Mouse (Mus musculus) liver, adult 2 months (tissue): ENCODE data around the gene Khdc1a. TPM values are rescaled to one million over a fixed set of nuclear protein-coding genes. Genes with fewer than 3 reads are reported as not detected.

Experiments
- DNase-seq: peaks from one replicate; pipeline ENCODE4 v3.0.0-alpha.2; 2011; ENCODE audit warnings: low read depth, low spot score; ENCODE audit errors: extremely low read depth
- H3K27ac ChIP-seq: fragments of 200-500 bp; replicated peaks from 2 replicates; pipeline ENCODE4 v1.5.1; 2012; ENCODE audit warnings: low read depth, mild to moderate bottlenecking, control low read depth, inconsistent platforms, low read length; ENCODE audit not compliant: insufficient read depth
- H3K27me3 ChIP-seq: fragments of 200-500 bp; 2 replicates; pipeline ENCODE4 v1.6.1; 2012; ENCODE audit warnings: mild to moderate bottlenecking, moderate library complexity, low read length, inconsistent platforms; ENCODE audit not compliant: control insufficient read depth, insufficient read depth
- H3K36me3 ChIP-seq: fragments of 200-500 bp; 2 replicates; pipeline ENCODE4 v1.6.1; 2012; ENCODE audit warnings: low read length, inconsistent platforms; ENCODE audit not compliant: control insufficient read depth, insufficient read depth
- H3K4me1 ChIP-seq: fragments of 200-500 bp; 2 replicates; pipeline ENCODE4 v1.6.1; 2011; ENCODE audit warnings: low read length; ENCODE audit not compliant: control insufficient read depth, insufficient read depth
- H3K4me3 ChIP-seq: fragments of 200-500 bp; 2 replicates; pipeline ENCODE4 v1.5.1; 2011; ENCODE audit warnings: low read depth, mild to moderate bottlenecking, control low read depth, low read length, moderate library complexity; ENCODE audit not compliant: insufficient read depth
- H3K79me2 ChIP-seq: fragments of 200-500 bp; 2 replicates; pipeline ENCODE4 v1.6.1; 2012; ENCODE audit warnings: inconsistent platforms, mild to moderate bottlenecking, low read length, moderate library complexity; ENCODE audit not compliant: control insufficient read depth, insufficient read depth
- H3K9ac ChIP-seq: fragments of 200-500 bp; 2 replicates; pipeline ENCODE4 v1.6.1; 2012; ENCODE audit warnings: low read depth, mild to moderate bottlenecking, control low read depth, inconsistent platforms, low read length
- CTCF ChIP-seq: fragments of 200-500 bp; IDR thresholded peaks from 2 replicates; pipeline ENCODE4 v1.5.1; 2011; ENCODE audit warnings: low read depth, low read length, control low read depth
- POLR2A ChIP-seq: fragments of 200-500 bp; IDR thresholded peaks from 2 replicates; pipeline ENCODE4 v1.6.1; 2011; ENCODE audit warnings: low read length, control low read depth; ENCODE audit not compliant: insufficient read depth; ENCODE audit errors: extremely low read depth
- WGBS: fragments of 180-500 bp; shearing (Covaris S2); methylation state at CpG from one replicate; pipeline ENCODE4 v1.1.7; 2018; 5-methylcytosine and 5-hydroxymethylcytosine counted together
- polyA plus RNA-seq: library from polyadenylated mRNA; depleted of rRNA; stranded (reverse); fragments of >200 nt; gene quantifications from 2 replicates; pipeline ENCODE4 v1.2.3, GENCODE M21; 2012; rRNA removed
- total RNA-seq: library from RNA; depleted of rRNA; stranded (reverse); fragments of >200 nt; gene quantifications from 2 replicates; pipeline ENCODE4 v1.2.3, GENCODE M21; 2014; rRNA removed

Khdc1a gene
- not detected in 2 replicates for total RNA-seq
- not detected in 2 replicates for polyA plus RNA-seq

DNA sequence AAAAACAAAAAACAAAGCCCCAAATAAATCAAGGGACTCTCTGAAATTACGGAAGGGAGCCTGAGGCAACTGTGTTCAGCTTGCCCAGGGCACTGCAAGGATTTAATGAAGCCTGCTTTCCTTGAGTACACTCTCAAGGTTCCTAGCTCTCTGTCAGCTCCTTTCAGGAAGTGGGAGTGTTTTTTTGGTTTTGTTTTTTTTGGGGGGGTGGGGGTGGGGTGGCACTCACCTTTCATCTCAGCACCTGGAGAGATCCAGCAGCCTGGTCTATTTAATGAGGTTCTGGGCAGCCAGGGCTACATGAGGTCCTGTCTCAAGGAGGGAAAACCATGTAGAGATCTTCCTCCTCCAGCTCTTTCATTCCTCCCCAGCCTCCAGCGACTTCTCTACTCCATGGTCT lies at the start of gene Khdc1a:
TSS of gene Khdc1a (plus strand) at position 301 of the 400 bp plus-strand sequence.
- H3K27ac ChIP-seq = no peak within 1 kb of the TSS
- 84% methylated on average over 2 of the region's 2 CpGs for WGBS

DNA sequence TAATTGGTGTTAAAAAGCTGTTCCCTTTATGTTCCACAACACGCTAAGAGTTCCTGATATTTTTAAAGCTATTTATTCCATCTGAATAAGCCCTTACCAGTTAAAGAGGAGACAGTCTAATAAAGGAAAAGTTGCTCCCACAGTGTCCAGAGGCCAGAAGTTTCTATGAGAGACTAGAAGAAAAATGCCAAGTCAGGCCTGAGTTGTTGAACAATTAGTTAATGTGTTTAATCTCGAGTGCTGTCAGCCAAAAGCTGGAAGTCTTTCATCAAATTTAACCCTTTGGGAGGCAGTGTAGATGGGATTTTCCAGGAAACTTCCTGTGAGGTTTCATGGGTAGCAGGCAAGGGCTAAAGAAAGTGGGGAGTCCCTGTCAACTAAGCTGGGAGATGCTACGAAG lies 49.6 kb upstream of the Khdc1a start:
- Histone ChIP-seq H3K4me3 (peak overlapping the region; percentile 52; the same call in 1 of the 2 replicates), H3K4me1 (peaks cover 9% of the 10 kb centered on the region; the same call in 1 of the 2 replicates), H3K27ac (peak overlapping the region; percentile 23; the same call in 1 of the 2 replicates), H3K27me3 (no peaks in the 10 kb centered on the region), H3K79me2 (no peaks in the 10 kb centered on the region), H3K36me3 (no peaks in the 10 kb centered on the region), H3K9ac (no peak overlapping the region)
- peak; percentile 66 for DNase-seq
- WGBS = 50% methylated on average over 3 of the region's 3 CpGs
- no peak for TF ChIP-seq POLR2A

More for the DNA sequence above, at the start of gene Khdc1a:
- H3K79me2 ChIP-seq = no peaks in the 10 kb centered on the region
- no peak within 1 kb of the TSS for H3K4me3 ChIP-seq
- H3K27me3 ChIP-seq = no peaks in the 10 kb centered on the region
- no peaks in the 10 kb centered on the region for H3K36me3 ChIP-seq
- H3K9ac ChIP-seq = no peak within 1 kb of the TSS
- no peak for DNase-seq
- TF ChIP-seq CTCF (no peak), POLR2A (no peak)
- H3K4me1 ChIP-seq = no peaks in the 10 kb centered on the region

DNA sequence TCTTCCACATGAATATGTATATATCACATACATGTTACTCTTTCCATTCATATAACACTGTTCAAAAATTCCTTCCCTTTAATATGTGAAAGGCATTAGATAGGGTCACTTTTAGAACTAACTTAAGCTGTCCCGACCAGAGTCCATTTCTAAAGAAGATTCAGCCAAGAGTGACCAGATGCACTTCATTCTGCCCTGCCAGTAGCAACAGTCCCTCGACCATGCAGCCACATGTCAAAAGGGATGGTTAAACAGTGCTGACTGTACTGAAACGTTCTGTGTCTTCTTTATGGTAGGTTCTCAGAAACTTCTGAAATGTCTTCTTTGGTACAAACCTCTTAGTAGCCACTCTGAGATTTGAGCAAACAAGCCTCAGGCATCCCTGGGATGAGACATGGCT lies 47.8 kb upstream of the Khdc1a start:
- H3K27me3 ChIP-seq = no peaks in the 10 kb centered on the region
- no peak overlapping the region for H3K9ac ChIP-seq
- WGBS = 69% methylated on average over 3 of the region's 3 CpGs
- H3K36me3 ChIP-seq = no peaks in the 10 kb centered on the region
- no peaks in the 10 kb centered on the region for H3K79me2 ChIP-seq
- H3K4me1 ChIP-seq = peaks cover 20% of the 10 kb centered on the region
- no peak overlapping the region for H3K4me3 ChIP-seq
- TF ChIP-seq CTCF = no peak
- TF ChIP-seq POLR2A = no peak
- no peak overlapping the region for H3K27ac ChIP-seq
- no peak for DNase-seq

DNA sequence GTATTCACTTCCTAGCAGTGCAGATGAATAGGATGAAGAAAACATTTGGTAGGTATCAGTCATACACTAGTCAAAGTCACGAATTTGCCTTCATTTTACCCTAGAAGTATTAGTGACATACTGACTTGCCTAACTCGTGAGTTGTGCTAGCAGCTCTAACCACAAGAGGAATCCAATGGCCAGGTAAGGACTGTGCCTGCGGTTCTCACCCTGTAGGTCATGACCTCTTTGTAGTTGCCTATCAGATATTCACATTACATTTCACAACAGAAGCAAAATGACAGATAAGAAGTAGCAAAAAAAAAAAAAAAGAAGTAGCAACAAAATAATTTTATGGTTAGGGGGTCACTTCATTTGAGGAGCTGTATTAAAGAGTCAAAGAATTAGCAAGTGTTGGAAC lies 45.3 kb upstream of the Khdc1a start:
- H3K4me1 ChIP-seq = peaks cover 20% of the 10 kb centered on the region
- no peaks in the 10 kb centered on the region for H3K79me2 ChIP-seq
- WGBS = 19% methylated on average over 3 of the region's 3 CpGs
- H3K27me3 ChIP-seq = no peaks in the 10 kb centered on the region
- no peaks in the 10 kb centered on the region for H3K36me3 ChIP-seq
- peak overlapping the region; percentile 19; the same call in 1 of the 2 replicates for H3K9ac ChIP-seq
- no peak overlapping the region for H3K4me3 ChIP-seq
- H3K27ac ChIP-seq = peak overlapping the region; percentile 96
- TF ChIP-seq POLR2A (no peak), CTCF (peak; percentile 18; the same call in 1 of the 2 replicates)
- peak; percentile 96 for DNase-seq

DNA sequence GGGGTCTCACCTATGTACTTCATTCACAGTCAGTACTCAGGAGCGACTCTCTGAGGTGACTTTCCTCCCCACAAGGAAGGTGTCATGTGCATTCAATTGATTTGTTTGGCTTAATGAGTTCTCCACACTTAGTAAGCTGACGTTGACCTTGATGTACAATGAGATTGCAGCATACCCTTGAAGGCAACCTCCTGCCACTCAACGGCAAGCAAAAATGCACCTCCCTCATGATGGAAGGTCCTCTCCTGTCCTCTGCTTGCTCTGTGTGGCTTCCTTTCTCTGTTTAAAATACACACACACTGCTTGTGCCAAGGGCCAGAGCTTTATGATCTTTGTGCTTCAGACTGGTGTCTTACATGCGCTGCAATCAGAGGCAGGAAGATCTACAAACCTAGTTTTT lies 44.8 kb upstream of the Khdc1a start:
- Histone ChIP-seq H3K27me3 (no peaks in the 10 kb centered on the region), H3K27ac (peak overlapping the region; percentile 96), H3K4me1 (peaks cover 20% of the 10 kb centered on the region), H3K9ac (peak overlapping the region; percentile 11), H3K79me2 (no peaks in the 10 kb centered on the region), H3K4me3 (no peak overlapping the region), H3K36me3 (no peaks in the 10 kb centered on the region)
- peak; percentile 80 for DNase-seq
- TF ChIP-seq CTCF (no peak), POLR2A (no peak)
- WGBS = 28% methylated on average over 4 of the region's 4 CpGs

DNA sequence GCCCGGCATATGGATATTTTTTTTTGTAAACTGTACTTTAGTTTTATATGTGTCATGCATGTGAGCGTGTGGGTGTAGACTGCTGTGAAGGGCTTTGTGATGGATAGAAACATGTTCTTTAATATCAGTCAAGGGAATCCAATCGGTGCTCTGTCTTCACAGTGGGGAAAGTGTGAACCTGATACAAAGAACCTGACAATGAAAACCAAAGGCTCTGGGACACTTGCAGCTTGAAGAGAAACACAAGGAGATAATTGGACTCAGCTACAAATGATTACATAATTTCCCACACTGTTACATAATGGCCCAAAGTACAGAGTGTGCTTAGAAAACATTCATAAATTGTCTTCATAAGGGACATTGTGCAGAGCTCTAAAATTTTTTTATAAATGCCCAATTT lies 44.0 kb upstream of the Khdc1a start:
- H3K4me1 ChIP-seq = peaks cover 20% of the 10 kb centered on the region
- DNase-seq = peak; percentile 97
- 62% methylated on average over 3 of the region's 3 CpGs for WGBS
- H3K79me2 ChIP-seq = no peaks in the 10 kb centered on the region
- no peak overlapping the region; the same call in 1 of the 2 replicates for H3K9ac ChIP-seq
- TF ChIP-seq POLR2A (no peak), CTCF (no peak)
- no peak overlapping the region for H3K4me3 ChIP-seq
- no peaks in the 10 kb centered on the region for H3K27me3 ChIP-seq
- peak overlapping the region; percentile 96 for H3K27ac ChIP-seq
- H3K36me3 ChIP-seq = no peaks in the 10 kb centered on the region
